In genomic region chr2:28603542-28603941, GRCm38 (mm10) we compare ENCODE assay signal across 1 mouse cellular context.
TF ChIP-seq lines count a peak whose summit lies in the region.

No protein-coding gene starts in this region.

TF ChIP-seq in MEL, 35 proteins besides CTCF, POLR2A, EP300 and RAD21 (continued from another document):
- TF ChIP-seq GATA1 (IDR thresholded peaks at IDR 0.05; ENCODE audit: low read depth, low read length) (peak; percentile 63), RCOR1 (IDR thresholded peaks at IDR 0.05; ENCODE audit: low read depth, low read length) (peak; percentile 71; the same call in 1 of the 2 replicates), POLR2AphosphoS5 (IDR thresholded peaks at IDR 0.05; ENCODE audit: borderline replicate concordance, low read depth, low read length) (peak; percentile 61; the same call in 1 of the 2 replicates), BHLHE40 (IDR thresholded peaks at IDR 0.05; ENCODE audit: borderline replicate concordance, low read depth, low read length) (no peak; the same call in 1 of the 2 replicates), MYC (IDR thresholded peaks at IDR 0.05; ENCODE audit: low read depth, low read length) (peak; percentile 45; the same call in 1 of the 2 replicates), SMC3 (IDR thresholded peaks at IDR 0.05; ENCODE audit: low read depth, low read length) (no peak), UBTF (IDR thresholded peaks at IDR 0.05; ENCODE audit: borderline replicate concordance, insufficient read depth, low read depth, low read length) (no peak), MEF2A (IDR thresholded peaks at IDR 0.05; ENCODE audit: extremely low read depth, insufficient replicate concordance, low read depth, low read length, poor library complexity, severe bottlenecking) (peak; percentile 77; the same call in 1 of the 2 replicates), GABPA (IDR thresholded peaks at IDR 0.05; ENCODE audit: low read depth, low read length) (no peak), POLR2AphosphoS2 (IDR thresholded peaks at IDR 0.05; ENCODE audit: low read length) (peak; percentile 57; the same call in 1 of the 2 replicates), ETS1 (IDR thresholded peaks at IDR 0.05; ENCODE audit: low read depth, low read length) (peak; percentile 84), MAX (IDR thresholded peaks at IDR 0.05; ENCODE audit: low read length) (peak; percentile 68), SIN3A (IDR thresholded peaks at IDR 0.05; ENCODE audit: low read length) (peak; percentile 71), CHD2 (IDR thresholded peaks at IDR 0.05; ENCODE audit: low read length) (no peak), E2F4 (IDR thresholded peaks at IDR 0.05; ENCODE audit: borderline replicate concordance, low read depth, low read length) (no peak), MXI1 (IDR thresholded peaks at IDR 0.05; ENCODE audit: low read depth, low read length) (0 out of 2 replicates have a peak, but pooled peaks have one; percentile 11), KAT2A (conservative IDR thresholded peaks at IDR 0.05; ENCODE audit: low read depth, low read length) (peak; percentile 36; the same call in 1 of the 2 replicates)
